Mouse (Mus musculus) bone marrow macrophage, adult 2 months (primary cell): ENCODE data around the gene Nmbr.

Experiments
- CTCF ChIP-seq: IDR thresholded peaks from 2 replicates; pipeline ENCODE4 v1.5.1; 2012; ENCODE audit warnings: low read depth, mild to moderate bottlenecking, low read length, moderate library complexity
- POLR2A ChIP-seq: IDR thresholded peaks from 2 replicates; pipeline ENCODE4 v1.6.1; 2012; ENCODE audit warnings: mild to moderate bottlenecking, low read depth, low read length, borderline replicate concordance

DNA sequence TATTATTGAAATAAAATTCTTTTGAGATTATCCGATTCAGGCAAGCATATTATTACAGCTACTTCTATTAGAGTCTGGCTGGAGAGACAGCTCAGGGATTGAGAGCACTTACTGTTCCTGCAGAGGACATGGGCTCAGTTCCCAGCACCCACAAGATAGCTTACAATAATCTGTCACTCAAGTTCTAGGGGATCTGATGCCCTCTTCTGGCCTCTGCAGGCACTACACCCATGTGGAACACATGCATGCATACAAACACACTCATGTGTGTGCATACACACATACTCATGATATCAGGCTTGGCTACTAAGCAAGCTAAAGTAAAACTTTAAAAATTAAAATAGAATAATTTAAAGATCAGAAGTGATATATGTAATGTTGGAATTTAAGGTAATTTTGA is 19.7 kb upstream of the Nmbr start:
- TF ChIP-seq CTCF = no peak
- TF ChIP-seq POLR2A = no peak
